Mouse (Mus musculus) midbrain, embryonic 14.5 days (tissue): ENCODE results near the gene Arhgap33. TPM values are rescaled to one million over a fixed set of nuclear protein-coding genes. Genes with fewer than 3 reads are reported as not detected.

Experiments used
- ATAC-seq: fragments of 200-750 bp; cut with Nextera tagmentation; 2 replicates; pipeline ENCODE4 v1.8.0; 2017; ENCODE audit warnings: moderate number of reproducible peaks, moderate library complexity; ENCODE audit not compliant: low FRiP score, low TSS enrichment
- DNase-seq: peaks from one replicate; pipeline ENCODE4 v3.0.0-alpha.2; 2015
- H3K27ac ChIP-seq: fragments of 300-500 bp; sonication (generic); replicated peaks from 2 replicates; pipeline ENCODE4 v1.5.1; 2014; ENCODE audit warnings: mild to moderate bottlenecking, low read depth, low read length, moderate library complexity
- H3K27me3 ChIP-seq: fragments of 300-500 bp; sonication (generic); 2 replicates; pipeline ENCODE4 v1.6.1; 2014; ENCODE audit warnings: low read length, control low read depth, mixed read lengths; ENCODE audit not compliant: control insufficient read depth, insufficient read depth
- H3K36me3 ChIP-seq: fragments of 300-500 bp; sonication (generic); 2 replicates; pipeline ENCODE4 v1.6.1; 2014; ENCODE audit warnings: low read length, control low read depth; ENCODE audit not compliant: control insufficient read depth, insufficient read depth
- H3K4me1 ChIP-seq: fragments of 300-500 bp; sonication (generic); 2 replicates; pipeline ENCODE4 v1.6.1; 2014; ENCODE audit warnings: mild to moderate bottlenecking, antibody characterized with exemption, low read length, control low read depth; ENCODE audit not compliant: control insufficient read depth, insufficient read depth
- H3K4me2 ChIP-seq: fragments of 300-500 bp; sonication (generic); 2 replicates; pipeline ENCODE4 v1.6.1; 2014; ENCODE audit warnings: mild to moderate bottlenecking, low read length, moderate library complexity
- H3K4me3 ChIP-seq: fragments of 300-500 bp; sonication (generic); replicated peaks from 2 replicates; pipeline ENCODE4 v1.5.1; 2014; ENCODE audit warnings: low read depth, low read length
- H3K9ac ChIP-seq: fragments of 300-500 bp; sonication (generic); replicated peaks from 2 replicates; pipeline ENCODE4 v1.6.1; 2014; ENCODE audit warnings: mild to moderate bottlenecking, low read length, moderate library complexity
- H3K9me3 ChIP-seq: fragments of 300-500 bp; sonication (generic); 2 replicates; pipeline ENCODE4 v1.6.1; 2016; ENCODE audit warnings: low read length, control low read depth, mixed read lengths; ENCODE audit not compliant: control insufficient read depth
- WGBS: fragments of 180-500 bp; shearing (Covaris S2); extraction: QIAGEN DNeasy Blood & Tissue Kit; methylation state at CpG from one replicate; pipeline ENCODE4 v1.1.7; 2014; 5-methylcytosine and 5-hydroxymethylcytosine counted together
- polyA plus RNA-seq: library from polyadenylated mRNA; unstranded; fragments of >200 nt; fragmentation: Nextera tagmentation; extraction: Ambion mirVana; gene quantifications from 2 replicates; pipeline ENCODE4 v1.2.1, GENCODE M21; 2014

The Arhgap33 gene
- polyA plus RNA-seq, 1 experiment from 2014 or later, result 129 TPM

- Histone ChIP-seq H3K27me3 (no peaks in the 10 kb centered on the region), H3K9ac (no peak within 1 kb of the TSS), H3K9me3 (no peaks in the 10 kb centered on the region), H3K4me1 (peaks cover 9% of the 10 kb centered on the region; the same call in 1 of the 2 replicates), H3K27ac (no peak within 1 kb of the TSS), H3K4me3 (0 out of 2 replicates have a peak within 1 kb of the TSS, but pooled peaks have one; percentile 80), H3K4me2 (no peak within 1 kb of the TSS), H3K36me3 (peaks cover 47% of the 10 kb centered on the region)
- WGBS, result 96% methylated on average over 12 of the region's 12 CpGs
- no peak for DNase-seq
- ATAC-seq, result no peak
These were observed 30.2 kb upstream of the Arhgap33 start, which contains the start of gene Igflr1 for GRCm38 (mm10) chr7:30564970-30565571. Igflr1 (plus strand) TSS chr7:30565427.

GRCm38 (mm10) chr7:30563906-30564280 lies 29.0 kb upstream of the Arhgap33 start:
- DNase-seq (peak; percentile 8), ATAC-seq (no peak)
- H3K4me3 ChIP-seq, result peak overlapping the region; percentile 80
- H3K27ac ChIP-seq, result 0 out of 2 replicates have a peak overlapping the region, but pooled peaks have one; percentile 92
- H3K9ac ChIP-seq, result peak overlapping the region; percentile 68; the same call in 1 of the 2 replicates
- peak overlapping the region; percentile 83 for H3K4me2 ChIP-seq
- 23% methylated on average over 6 of the region's 6 CpGs for WGBS
- H3K4me1 ChIP-seq, result peaks cover 14% of the 10 kb centered on the region
- H3K9me3 ChIP-seq, result no peaks in the 10 kb centered on the region
- no peaks in the 10 kb centered on the region for H3K27me3 ChIP-seq
- H3K36me3 ChIP-seq, result peaks cover 36% of the 10 kb centered on the region

- Histone ChIP-seq H3K27me3 (no peaks in the 10 kb centered on the region), H3K9ac (peak within 1 kb of the TSS; percentile 68), H3K27ac (peak within 1 kb of the TSS; percentile 92), H3K9me3 (no peaks in the 10 kb centered on the region), H3K36me3 (peaks cover 30% of the 10 kb centered on the region), H3K4me3 (peak within 1 kb of the TSS; percentile 80), H3K4me1 (peaks cover 19% of the 10 kb centered on the region), H3K4me2 (peak within 1 kb of the TSS; percentile 83)
- DNase-seq, result peak; percentile 100
- ATAC-seq, result peak; percentile 89
- under 1% methylated on average over 45 of the region's 45 CpGs for WGBS
These were observed 28.5 kb upstream of the Arhgap33 start, which contains the start of the genes U2af1l4, Gm49396 and Psenen for GRCm38 (mm10) chr7:30563117-30563905. U2af1l4 (plus strand) TSS chr7:30563301. Gm49396 (plus strand) TSS chr7:30563344. Psenen (minus strand) TSS chr7:30563627.

- no peaks in the 10 kb centered on the region for H3K9me3 ChIP-seq
- ATAC-seq (no peak), DNase-seq (peak; percentile 4)
- H3K4me2 ChIP-seq, result peak overlapping the region; percentile 83
- H3K27me3 ChIP-seq, result no peaks in the 10 kb centered on the region
- 2% methylated on average over 27 of the region's 27 CpGs for WGBS
- peaks cover 20% of the 10 kb centered on the region for H3K4me1 ChIP-seq
- peak overlapping the region; percentile 55 for H3K9ac ChIP-seq
- peak overlapping the region; percentile 80 for H3K4me3 ChIP-seq
- H3K27ac ChIP-seq, result peak overlapping the region; percentile 63
- peaks cover 25% of the 10 kb centered on the region for H3K36me3 ChIP-seq
These were observed 27.8 kb upstream of the Arhgap33 start for GRCm38 (mm10) chr7:30562526-30563116.

GRCm38 (mm10) chr7:30560296-30560695 lies 25.4 kb upstream of the Arhgap33 start:
- no peaks in the 10 kb centered on the region for H3K9me3 ChIP-seq
- no peak overlapping the region for H3K9ac ChIP-seq
- H3K27me3 ChIP-seq, result no peaks in the 10 kb centered on the region
- ATAC-seq (no peak), DNase-seq (peak; percentile 9)
- peak overlapping the region; percentile 32; the same call in 1 of the 2 replicates for H3K27ac ChIP-seq
- H3K4me2 ChIP-seq, result peak overlapping the region; percentile 71
- H3K4me3 ChIP-seq, result peak overlapping the region; percentile 50; the same call in 1 of the 2 replicates
- peaks cover 22% of the 10 kb centered on the region for H3K36me3 ChIP-seq
- peaks cover 20% of the 10 kb centered on the region for H3K4me1 ChIP-seq
- 65% methylated on average over 2 of the region's 2 CpGs for WGBS

- H3K36me3 ChIP-seq, result peaks cover 28% of the 10 kb centered on the region
- H3K9me3 ChIP-seq, result no peaks in the 10 kb centered on the region
- 0% methylated on average over 20 of the region's 20 CpGs for WGBS
- H3K4me1 ChIP-seq, result peaks cover 20% of the 10 kb centered on the region
- H3K27me3 ChIP-seq, result no peaks in the 10 kb centered on the region
- peak within 1 kb of the TSS; percentile 71 for H3K4me2 ChIP-seq
- peak within 1 kb of the TSS; percentile 50 for H3K4me3 ChIP-seq
- peak within 1 kb of the TSS; percentile 32; the same call in 1 of the 2 replicates for H3K27ac ChIP-seq
- DNase-seq (peak; percentile 98), ATAC-seq (peak; percentile 87)
- H3K9ac ChIP-seq, result peak within 1 kb of the TSS; percentile 67
These were observed 24.6 kb upstream of the Arhgap33 start, which contains the start of gene Lin37 for GRCm38 (mm10) chr7:30559443-30559954. Lin37 (minus strand) TSS chr7:30559838.

GRCm38 (mm10) chr7:30558656-30559442 lies 24.0 kb upstream of the Arhgap33 start:
- DNase-seq (no peak), ATAC-seq (no peak)
- 16% methylated on average over 12 of the region's 12 CpGs for WGBS
- Histone ChIP-seq H3K4me3 (peak overlapping the region; percentile 50), H3K27me3 (no peaks in the 10 kb centered on the region), H3K36me3 (peaks cover 33% of the 10 kb centered on the region), H3K9ac (peak overlapping the region; percentile 67), H3K4me1 (peaks cover 15% of the 10 kb centered on the region), H3K9me3 (no peaks in the 10 kb centered on the region), H3K27ac (no peak overlapping the region), H3K4me2 (peak overlapping the region; percentile 71)
